Mouse (Mus musculus) heart, embryonic 14.5 days (tissue): ENCODE measurements around the gene Rimbp3. TPM values are rescaled to one million over a fixed set of nuclear protein-coding genes. Genes with fewer than 3 reads are reported as not detected.

ENCODE experiments used
- ATAC-seq: fragments of 200-750 bp; cut with Nextera tagmentation; 2 replicates; pipeline ENCODE4 v1.8.0; 2017; ENCODE audit warnings: low read depth, moderate TSS enrichment; ENCODE audit not compliant: insufficient number of reproducible peaks, insufficient read depth, low FRiP score
- H3K27ac ChIP-seq, 2 experiments: fragments of 200-500 bp in 1 of 2; fragments of 300-500 bp in 1 of 2; sonication (generic) in 1 of 2; replicated peaks in 1 of 2; 2 replicates each; pipeline ENCODE4 v1.5.1; 2012 to 2014; ENCODE audit warnings: low read depth in 2 of 2, low read length in 2 of 2, control low read depth in 1 of 2, mild to moderate bottlenecking in 1 of 2, mixed read lengths in 1 of 2; ENCODE audit not compliant: control insufficient read depth in 1 of 2, insufficient read depth in 1 of 2
- H3K27me3 ChIP-seq: fragments of 300-500 bp; sonication (generic); 2 replicates; pipeline ENCODE4 v1.6.1; 2014; ENCODE audit warnings: mild to moderate bottlenecking, low read length, control low read depth; ENCODE audit not compliant: control insufficient read depth, insufficient read depth
- H3K36me3 ChIP-seq: fragments of 300-500 bp; sonication (generic); 2 replicates; pipeline ENCODE4 v1.6.1; 2014; ENCODE audit warnings: mild to moderate bottlenecking, control low read depth, low read length, mixed read lengths; ENCODE audit not compliant: control insufficient read depth, insufficient read depth
- H3K4me1 ChIP-seq, 2 experiments: fragments of 200-500 bp in 1 of 2; fragments of 300-500 bp in 1 of 2; sonication (generic) in 1 of 2; 2 replicates each; pipeline ENCODE4 v1.6.1; 2012 to 2014; ENCODE audit warnings: low read length in 2 of 2, control low read depth in 1 of 2, mixed read lengths in 1 of 2; ENCODE audit not compliant: control insufficient read depth in 2 of 2, insufficient read depth in 2 of 2
- H3K4me2 ChIP-seq: fragments of 300-500 bp; sonication (generic); 2 replicates; pipeline ENCODE4 v1.6.1; 2014; ENCODE audit warnings: mild to moderate bottlenecking, low read length
- H3K4me3 ChIP-seq, 2 experiments: fragments of 200-500 bp in 1 of 2; fragments of 300-500 bp in 1 of 2; sonication (generic) in 1 of 2; 2 replicates each; pipeline ENCODE4 v1.5.1; 2012 to 2014; ENCODE audit warnings: low read length in 2 of 2, mild to moderate bottlenecking in 2 of 2, control low read depth in 1 of 2, low read depth in 1 of 2, moderate library complexity in 1 of 2; ENCODE audit not compliant: control insufficient read depth in 1 of 2, insufficient read depth in 1 of 2
- H3K9ac ChIP-seq: fragments of 300-500 bp; sonication (generic); 2 replicates; pipeline ENCODE4 v1.6.1; 2014; ENCODE audit warnings: mild to moderate bottlenecking, low read length
- H3K9me3 ChIP-seq: fragments of 300-500 bp; sonication (generic); 2 replicates; pipeline ENCODE4 v1.6.1; 2016; ENCODE audit warnings: low read length, control low read depth; ENCODE audit not compliant: control insufficient read depth
- WGBS: fragments of 180-500 bp; shearing (Covaris S2); extraction: QIAGEN DNeasy Blood & Tissue Kit; methylation state at CpG from one replicate; pipeline ENCODE4 v1.1.7; 2014; 5-methylcytosine and 5-hydroxymethylcytosine counted together
- polyA plus RNA-seq: library from polyadenylated mRNA; unstranded; fragments of >200 nt; fragmentation: Nextera tagmentation; extraction: Ambion mirVana; gene quantifications from 2 replicates; pipeline ENCODE4 v1.2.1, GENCODE M21; 2014

Gene Rimbp3
- polyA plus RNA-seq, 1 experiment from 2014 or later = 0.20 TPM

- no peak for ATAC-seq
- Histone ChIP-seq H3K4me3 (peak overlapping the region; percentile 88 to 93), H3K4me1 (peaks cover 34 to 56% of the 10 kb centered on the region in 2 experiments), H3K9ac (peak overlapping the region; percentile 96), H3K27me3 (no peaks in the 10 kb centered on the region), H3K36me3 (no peaks in the 10 kb centered on the region), H3K9me3 (peaks cover under 1% of the 10 kb centered on the region; the same call in 1 of the 2 replicates), H3K27ac (peak overlapping the region; percentile 19 to 91; a peak in 3 of 4 replicates), H3K4me2 (peak overlapping the region; percentile 94)
- 23% methylated on average over 9 of the region's 9 CpGs for WGBS
These were observed 26.7 kb downstream of the Rimbp3 start for GRCm38 (mm10) chr16:17234916-17235665.

GRCm38 (mm10) chr16:17237634-17238033, 29.2 kb downstream of the Rimbp3 start:
- H3K9ac ChIP-seq = no peak overlapping the region
- H3K36me3 ChIP-seq = no peaks in the 10 kb centered on the region
- H3K27ac ChIP-seq = peak overlapping the region in 1 of 2 experiments; percentile 43; a peak in 2 of 4 replicates
- no peaks in the 10 kb centered on the region for H3K9me3 ChIP-seq
- peak overlapping the region; percentile 26 for H3K4me2 ChIP-seq
- H3K27me3 ChIP-seq = no peaks in the 10 kb centered on the region
- WGBS = 16% methylated on average over 3 of the region's 3 CpGs
- H3K4me3 ChIP-seq = no peak overlapping the region
- peaks cover 37 to 64% of the 10 kb centered on the region in 2 experiments for H3K4me1 ChIP-seq
- no peak for ATAC-seq

GRCm38 (mm10) chr16:17239409-17239808, 31.0 kb downstream of the Rimbp3 start:
- H3K4me3 ChIP-seq = no peak overlapping the region
- no peak overlapping the region for H3K27ac ChIP-seq
- H3K36me3 ChIP-seq = no peaks in the 10 kb centered on the region
- H3K27me3 ChIP-seq = no peaks in the 10 kb centered on the region
- no peak overlapping the region for H3K4me2 ChIP-seq
- ATAC-seq = no peak
- H3K4me1 ChIP-seq = peaks cover 39 to 73% of the 10 kb centered on the region in 2 experiments
- 54% methylated on average over 2 of the region's 2 CpGs for WGBS
- H3K9me3 ChIP-seq = no peaks in the 10 kb centered on the region
- no peak overlapping the region for H3K9ac ChIP-seq

GRCm38 (mm10) chr16:17243731-17244130, 35.3 kb downstream of the Rimbp3 start:
- WGBS = 10% methylated on average over 1 of the region's 1 CpGs
- no peaks in the 10 kb centered on the region for H3K36me3 ChIP-seq
- H3K4me3 ChIP-seq = no peak overlapping the region
- no peak overlapping the region for H3K27ac ChIP-seq
- H3K9ac ChIP-seq = no peak overlapping the region
- no peak overlapping the region for H3K4me2 ChIP-seq
- no peak for ATAC-seq
- H3K9me3 ChIP-seq = no peaks in the 10 kb centered on the region
- no peaks in the 10 kb centered on the region for H3K27me3 ChIP-seq
- peaks cover 23 to 50% of the 10 kb centered on the region in 2 experiments for H3K4me1 ChIP-seq

- no peak for ATAC-seq
- no peak overlapping the region for H3K4me3 ChIP-seq
- H3K36me3 ChIP-seq = no peaks in the 10 kb centered on the region
- 83% methylated on average over 1 of the region's 1 CpGs for WGBS
- no peaks in the 10 kb centered on the region for H3K9me3 ChIP-seq
- H3K4me1 ChIP-seq = peaks cover 22 to 49% of the 10 kb centered on the region in 2 experiments
- no peak overlapping the region for H3K4me2 ChIP-seq
- H3K27me3 ChIP-seq = no peaks in the 10 kb centered on the region
- no peak overlapping the region for H3K9ac ChIP-seq
- H3K27ac ChIP-seq = no peak overlapping the region
These were observed 36.6 kb downstream of the Rimbp3 start for GRCm38 (mm10) chr16:17244996-17245395.

GRCm38 (mm10) chr16:17247727-17248126, 39.3 kb downstream of the Rimbp3 start:
- no peaks in the 10 kb centered on the region for H3K36me3 ChIP-seq
- ATAC-seq = 0 out of 2 replicates have a peak, but pooled peaks have one; percentile 40
- H3K9me3 ChIP-seq = no peaks in the 10 kb centered on the region
- peaks cover 33 to 57% of the 10 kb centered on the region in 2 experiments for H3K4me1 ChIP-seq
- peak overlapping the region; percentile 71 to 84 for H3K27ac ChIP-seq
- no peak overlapping the region for H3K9ac ChIP-seq
- H3K4me2 ChIP-seq = 0 out of 2 replicates have a peak overlapping the region, but pooled peaks have one; percentile 20
- WGBS = 33% methylated on average over 4 of the region's 4 CpGs
- no peak overlapping the region for H3K4me3 ChIP-seq
- no peaks in the 10 kb centered on the region for H3K27me3 ChIP-seq

- H3K4me3 ChIP-seq = no peak overlapping the region
- peaks cover 39 to 62% of the 10 kb centered on the region in 2 experiments for H3K4me1 ChIP-seq
- ATAC-seq = no peak
- H3K9ac ChIP-seq = 0 out of 2 replicates have a peak overlapping the region, but pooled peaks have one; percentile 27
- H3K4me2 ChIP-seq = no peak overlapping the region
- 31% methylated on average over 6 of the region's 6 CpGs for WGBS
- H3K27me3 ChIP-seq = no peaks in the 10 kb centered on the region
- H3K9me3 ChIP-seq = no peaks in the 10 kb centered on the region
- H3K36me3 ChIP-seq = no peaks in the 10 kb centered on the region
- H3K27ac ChIP-seq = no peak overlapping the region
These were observed 40.7 kb downstream of the Rimbp3 start for GRCm38 (mm10) chr16:17249135-17249534.
